24 mouse cellular contexts compared by ENCODE assay signal in the genomic region with DNA sequence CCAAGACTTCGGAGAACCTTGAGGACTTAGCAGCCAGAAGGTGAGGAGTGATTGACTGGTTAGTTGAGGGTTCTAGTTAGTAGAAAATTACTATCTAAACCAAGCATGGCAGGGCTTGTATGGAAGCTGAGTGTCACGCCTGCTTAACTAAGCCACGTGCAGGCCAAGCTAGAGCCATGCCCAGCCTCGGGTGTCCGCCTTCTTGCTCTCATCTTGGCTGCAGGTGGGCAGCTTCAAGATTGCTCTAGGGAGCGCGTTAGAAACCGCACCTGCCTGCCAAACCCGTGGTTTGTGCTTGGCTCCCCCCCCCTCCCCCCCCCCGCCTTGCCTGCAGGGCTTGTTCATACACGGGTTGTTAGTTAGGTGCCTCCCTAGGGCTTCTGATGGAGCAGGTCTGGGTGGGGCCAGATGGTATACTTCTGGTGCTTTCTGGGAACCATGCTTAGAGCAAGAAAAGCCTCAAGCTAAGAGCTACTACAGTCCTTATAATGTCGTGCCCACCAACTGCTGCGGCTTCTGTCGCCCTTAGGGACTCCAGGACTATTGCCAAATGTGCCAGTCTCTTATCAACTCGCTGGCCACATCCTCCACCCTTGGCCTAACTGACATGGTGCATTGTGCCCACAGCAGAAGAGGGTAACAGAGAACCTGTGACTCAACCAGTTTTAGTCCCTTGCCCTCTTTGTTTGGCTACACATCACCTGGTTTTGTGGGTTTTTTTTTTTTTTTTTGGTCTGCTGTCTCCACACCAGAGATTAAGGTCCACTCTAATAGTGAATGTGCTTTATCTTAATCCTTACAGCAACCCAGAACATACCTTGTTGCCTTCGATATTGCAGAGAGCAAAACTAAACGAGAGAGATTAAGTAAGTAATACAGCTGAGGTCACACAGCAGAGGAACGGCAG. TPM values are rescaled to one million over a fixed set of nuclear protein-coding genes. Genes with fewer than 3 reads are reported as not detected.
DNase-seq lines count a peak whose midpoint lies in the region; ATAC-seq and TF ChIP-seq lines count a peak whose summit lies in the region.
"Had no signal": no experiment of that assay in that cellular context is flagged by ENCODE, and none has a peak within 500 bp of the region (broad histone marks: within the 10 kb centered on the region; RNA-seq: fewer than 3 reads in every experiment).

No protein-coding gene starts in this region.

- H3K4me3 ChIP-seq in forebrain, postnatal 0 days (ENCODE audit: low read depth, low read length), result no peak overlapping the region
- no peak overlapping the region for H3K4me3 ChIP-seq in forebrain, embryonic 16.5 days (replicated peaks; ENCODE audit: low read length)
- no peak overlapping the region for H3K4me3 ChIP-seq in C2C12 (ENCODE audit: insufficient read depth, poor library complexity, severe bottlenecking)
- H3K4me3 ChIP-seq in heart, adult 2 months, result no peak overlapping the region
- H3K4me3 ChIP-seq: heart, embryonic 15.5 days; left cerebral cortex, adult 2 months; liver, embryonic 12.5 days; lung, embryonic 15.5 days; midbrain, embryonic 13.5 days had no signal

- no peaks in the 10 kb centered on the region for H3K27me3 ChIP-seq in forebrain, postnatal 0 days (ENCODE audit: insufficient read depth, low read length)
- H3K27me3 ChIP-seq in forebrain, embryonic 16.5 days (replicated peaks; ENCODE audit: control insufficient read depth, insufficient read depth, low read length), result no peaks in the 10 kb centered on the region
- no peaks in the 10 kb centered on the region for H3K27me3 ChIP-seq in C2C12 (ENCODE audit: control insufficient read depth, insufficient read depth, insufficient read length)
- no peaks in the 10 kb centered on the region; the same call in 1 of the 2 replicates for H3K27me3 ChIP-seq in splenic B cell, adult 2 months (ENCODE audit: control insufficient read depth, insufficient read depth, low read length, poor library complexity, severe bottlenecking)
- H3K27me3 ChIP-seq in heart, adult 2 months (ENCODE audit: control insufficient read depth, insufficient read depth, low read length), result no peaks in the 10 kb centered on the region

- no peak overlapping the region for H3K27ac ChIP-seq in forebrain, postnatal 0 days (ENCODE audit: low read depth, low read length)
- no peak overlapping the region for H3K27ac ChIP-seq in forebrain, embryonic 16.5 days (ENCODE audit: low read length)
- no peak overlapping the region for H3K27ac ChIP-seq in heart, adult 2 months
- H3K27ac ChIP-seq: heart, embryonic 15.5 days; left cerebral cortex, adult 2 months; liver, embryonic 12.5 days; lung, embryonic 15.5 days; macrophage; midbrain, embryonic 13.5 days had no signal

- H3K79me2 ChIP-seq in C2C12 (ENCODE audit: control insufficient read depth, insufficient read depth), result peaks cover 37% of the 10 kb centered on the region
- no peaks in the 10 kb centered on the region for H3K79me2 ChIP-seq in heart, adult 2 months (replicated peaks; ENCODE audit: control insufficient read depth, insufficient read depth, low read length)

- no peaks in the 10 kb centered on the region for H3K9me3 ChIP-seq in forebrain, postnatal 0 days (ENCODE audit: low read length)
- no peaks in the 10 kb centered on the region for H3K9me3 ChIP-seq in forebrain, embryonic 16.5 days (ENCODE audit: control insufficient read depth, low read length)
- H3K9me3 ChIP-seq: heart, embryonic 15.5 days; liver, embryonic 12.5 days; lung, embryonic 15.5 days; midbrain, embryonic 13.5 days had no signal

- no peak for TF ChIP-seq EP300 in heart, adult 2 months (IDR thresholded peaks at IDR 0.05; ENCODE audit: insufficient read depth, low read depth, low read length)

- TF ChIP-seq CTCF in forebrain, postnatal 0 days (IDR thresholded peaks at IDR 0.05; ENCODE audit: low read depth), result no peak
- TF ChIP-seq CTCF in C2C12 (IDR thresholded peaks at IDR 0.05; ENCODE audit: control insufficient read depth, insufficient read depth, insufficient read length), result no peak
- TF ChIP-seq CTCF in heart, adult 2 months (IDR thresholded peaks at IDR 0.05), result no peak

- no peak for DNase-seq in forebrain, postnatal 0 days
- DNase-seq in splenic B cell, adult 2 months (ENCODE audit: low read depth, low spot score), result peak; percentile 58
- DNase-seq in layer of hippocampus, adult 18-20 months (ENCODE audit: low spot score in 2 of 2), result no peak
- no peak for DNase-seq in thymus, adult 18-20 months
- no peak for DNase-seq in heart, adult 2 months
- DNase-seq: adrenal gland, postnatal 25 days; cerebellum, adult 9-10 months; gastrocnemius, postnatal 10 days; kidney, adult 18-20 months; kidney, postnatal 14 days; layer of hippocampus, adult 9-11 months; right cerebral cortex, postnatal 14 days; spleen, adult 18-20 months; thymus, adult 2 months had no signal

- H3K79me3 ChIP-seq in C2C12 (ENCODE audit: low read depth), result peaks cover 4% of the 10 kb centered on the region

- 63% methylated on average over 18 of the region's 18 CpGs for WGBS in forebrain, postnatal 0 days
- WGBS in forebrain, embryonic 16.5 days, result 68% methylated on average over 17 of the region's 18 CpGs
- WGBS in heart, adult 2 months, result 74% methylated on average over 18 of the region's 18 CpGs

- TF ChIP-seq POLR2A in heart, adult 2 months (IDR thresholded peaks at IDR 0.05; ENCODE audit: insufficient read depth, low read depth, low read length), result no peak

- H3K4me2 ChIP-seq in forebrain, postnatal 0 days (ENCODE audit: low read depth), result no peak overlapping the region
- no peak overlapping the region for H3K4me2 ChIP-seq in forebrain, embryonic 16.5 days (ENCODE audit: low read length)
- H3K4me2 ChIP-seq: heart, embryonic 15.5 days; liver, embryonic 12.5 days; lung, embryonic 15.5 days; midbrain, embryonic 13.5 days had no signal

- H3K9ac ChIP-seq in forebrain, postnatal 0 days, result no peak overlapping the region
- H3K9ac ChIP-seq in forebrain, embryonic 16.5 days (replicated peaks; ENCODE audit: low read depth, low read length), result no peak overlapping the region
- H3K9ac ChIP-seq in heart, adult 2 months (ENCODE audit: low read depth, low read length), result no peak overlapping the region
- H3K9ac ChIP-seq: heart, embryonic 15.5 days; liver, embryonic 12.5 days; lung, embryonic 15.5 days; midbrain, embryonic 13.5 days had no signal

- intact Hi-C loops in heart, adult 2 months (cut with DNase I), result no loop called here

- ATAC-seq in forebrain, postnatal 0 days, result 0 out of 2 replicates have a peak, but pooled peaks have one; percentile 19
- ATAC-seq in forebrain, embryonic 16.5 days, result no peak
- ATAC-seq in granulocyte monocyte progenitor cell, adult 5-6 weeks (replicated peaks; ENCODE audit: poor library complexity, severe bottlenecking), result peak; percentile 77
- ATAC-seq: activated CD4-positive, CD25-positive, alpha-beta regulatory T cell, adult 4 months; liver, embryonic 12.5 days; midbrain, embryonic 13.5 days had no signal

- H3ac ChIP-seq in C2C12 (ENCODE audit: control insufficient read depth, insufficient read length, low read depth), result no peak overlapping the region

- no peaks in the 10 kb centered on the region for H3K36me3 ChIP-seq in forebrain, postnatal 0 days (ENCODE audit: insufficient read depth)
- H3K36me3 ChIP-seq in forebrain, embryonic 16.5 days (ENCODE audit: control insufficient read depth, insufficient read depth), result no peaks in the 10 kb centered on the region
- H3K36me3 ChIP-seq in C2C12 (ENCODE audit: control insufficient read depth, insufficient read depth), result no peaks in the 10 kb centered on the region
- no peaks in the 10 kb centered on the region for H3K36me3 ChIP-seq in splenic B cell, adult 2 months (ENCODE audit: control insufficient read depth, insufficient read depth, low read length, poor library complexity, severe bottlenecking)
- H3K36me3 ChIP-seq in heart, adult 2 months (ENCODE audit: control insufficient read depth, insufficient read depth, low read length), result no peaks in the 10 kb centered on the region
- H3K36me3 ChIP-seq: heart, embryonic 15.5 days; liver, embryonic 12.5 days; lung, embryonic 15.5 days; midbrain, embryonic 13.5 days had no signal

- H3K4me1 ChIP-seq in forebrain, postnatal 0 days (ENCODE audit: insufficient read depth), result no peaks in the 10 kb centered on the region
- H3K4me1 ChIP-seq in forebrain, embryonic 16.5 days (replicated peaks; ENCODE audit: control insufficient read depth, insufficient read depth, low read length), result peaks cover 11% of the 10 kb centered on the region
- peaks cover 9% of the 10 kb centered on the region for H3K4me1 ChIP-seq in heart, adult 2 months (ENCODE audit: control insufficient read depth, insufficient read depth, low read length)
- H3K4me1 ChIP-seq: liver, embryonic 12.5 days had no signal

TF ChIP-seq in C2C12, 6 proteins besides CTCF, POLR2A, EP300 and RAD21:
- peak; percentile 35 for TF ChIP-seq MYOD1 (IDR thresholded peaks at IDR 0.05; ENCODE audit: control insufficient read depth, insufficient read length, low read depth)
- no peak for TF ChIP-seq USF1 (IDR thresholded peaks at IDR 0.05; ENCODE audit: low read depth)

RNA-seq across cellular contexts. Expression of gene Cpne2, which starts 8.4 kb away (rescaled TPM):
- total RNA-seq in forebrain, postnatal 0 days (2014; rRNA removed), result 49.2 and 68.8 TPM in 2 replicates
- polyA plus RNA-seq in forebrain, postnatal 0 days (2015; fragmentation: Nextera tagmentation; extraction: Ambion mirVana), result 41.6 and 58.3 TPM in 2 replicates
- 21.1 and 29.2 TPM in 2 replicates for polyA plus RNA-seq in forebrain, embryonic 16.5 days (2015; fragmentation: Nextera tagmentation; extraction: Ambion mirVana)
- 59.9 TPM for polyA plus RNA-seq in C2C12 (2012; fragmentation: generic; extraction: Trizol)
- total RNA-seq in granulocyte monocyte progenitor cell, adult 5-6 weeks (2014; fragmentation: Nextera tagmentation), result 106 and 114 TPM in 2 replicates
- total RNA-seq in granulocyte monocyte progenitor cell, adult 5-6 weeks (2017), result 53.9 and 56.5 TPM in 2 replicates
- total RNA-seq in layer of hippocampus, adult 18-20 months (2021), result 10 to 100 TPM; 41.9 to 48.2 TPM
- total RNA-seq in heart, adult 2 months (2021), result 1 to 10 TPM; 3.4 to 3.9 TPM
- 8.3 and 14.1 TPM in 2 replicates for polyA plus RNA-seq in heart, adult 2 months (2012; rRNA removed)

Comparison
In these comparisons a context has a peak if more than half of its experiments do, and no peak if none do; other contexts are left out.
1. RNA of gene Cpne2, which starts 8.4 kb away (total RNA-seq): 53.9 to 114 TPM in granulocyte monocyte progenitor cell, adult 5-6 weeks, 49.2 to 68.8 TPM in forebrain, postnatal 0 days and 41.9 to 48.2 TPM in layer of hippocampus, adult 18-20 months; 3.4 to 3.9 TPM in heart, adult 2 months; every median in the first group is over 4 times any median in the second.